Mouse (Mus musculus) stomach, postnatal 0 days (tissue): ENCODE data around the gene Elmo1. TPM values are rescaled to one million over a fixed set of nuclear protein-coding genes. Genes with fewer than 3 reads are reported as not detected.
A peak's percentile ranks its signal among the peaks of the same experiment; 100 is the strongest.

Experiments used
- ATAC-seq: fragments of 200-750 bp; cut with Nextera tagmentation; 2 replicates; pipeline ENCODE4 v1.8.0; 2017; ENCODE audit not compliant: low FRiP score, low TSS enrichment
- DNase-seq: peaks from one replicate; pipeline ENCODE4 v3.0.0-alpha.2; 2016; ENCODE audit warnings: low spot score
- H3K27ac ChIP-seq: fragments of 300-500 bp; sonication (generic); replicated peaks from 2 replicates; pipeline ENCODE4 v1.5.1; 2014; ENCODE audit warnings: mild to moderate bottlenecking, control low read depth
- H3K27me3 ChIP-seq: fragments of 300-500 bp; sonication (generic); 2 replicates; pipeline ENCODE4 v1.6.1; 2014; ENCODE audit warnings: low read length; ENCODE audit not compliant: control insufficient read depth, insufficient read depth
- H3K36me3 ChIP-seq: fragments of 300-500 bp; sonication (generic); 2 replicates; pipeline ENCODE4 v1.6.1; 2014; ENCODE audit warnings: low read length, mixed read lengths; ENCODE audit not compliant: control insufficient read depth, insufficient read depth
- H3K4me1 ChIP-seq: fragments of 300-500 bp; sonication (generic); replicated peaks from 2 replicates; pipeline ENCODE4 v1.6.1; 2014; ENCODE audit warnings: antibody characterized with exemption; ENCODE audit not compliant: control insufficient read depth, insufficient read depth
- H3K4me2 ChIP-seq: fragments of 300-500 bp; sonication (generic); replicated peaks from 2 replicates; pipeline ENCODE4 v1.6.1; 2014; ENCODE audit warnings: low read depth, mild to moderate bottlenecking, control low read depth, moderate library complexity
- H3K4me3 ChIP-seq: fragments of 300-500 bp; sonication (generic); 2 replicates; pipeline ENCODE4 v1.5.1; 2014; ENCODE audit warnings: low read depth, low read length, control low read depth
- H3K9ac ChIP-seq: fragments of 300-500 bp; sonication (generic); 2 replicates; pipeline ENCODE4 v1.6.1; 2014; ENCODE audit warnings: mild to moderate bottlenecking, low read length, control low read depth, mixed read lengths
- H3K9me3 ChIP-seq: fragments of 300-500 bp; sonication (generic); 2 replicates; pipeline ENCODE4 v1.6.1; 2016; ENCODE audit warnings: low read length; ENCODE audit not compliant: control insufficient read depth
- CTCF ChIP-seq: IDR thresholded peaks from 2 replicates; pipeline ENCODE4 v1.5.1; 2016; ENCODE audit warnings: antibody characterized with exemption, low read depth, mild to moderate bottlenecking, moderate library complexity
- EP300 ChIP-seq: optimal IDR thresholded peaks from 2 replicates; pipeline ENCODE3; 2016; ENCODE audit warnings: antibody characterized with exemption
- WGBS: fragments of 180-500 bp; shearing (Covaris S2); extraction: QIAGEN DNeasy Blood & Tissue Kit; methylation state at CpG from one replicate; pipeline ENCODE4 v1.1.7; 2014; 5-methylcytosine and 5-hydroxymethylcytosine counted together
- polyA plus RNA-seq: library from polyadenylated mRNA; unstranded; fragments of >200 nt; fragmentation: Nextera tagmentation; extraction: Ambion mirVana; gene quantifications from 2 replicates; pipeline ENCODE4 v1.2.1, GENCODE M21; 2015

Elmo1 gene
- polyA plus RNA-seq, 1 experiment from 2014 or later = 5.0 TPM

DNA sequence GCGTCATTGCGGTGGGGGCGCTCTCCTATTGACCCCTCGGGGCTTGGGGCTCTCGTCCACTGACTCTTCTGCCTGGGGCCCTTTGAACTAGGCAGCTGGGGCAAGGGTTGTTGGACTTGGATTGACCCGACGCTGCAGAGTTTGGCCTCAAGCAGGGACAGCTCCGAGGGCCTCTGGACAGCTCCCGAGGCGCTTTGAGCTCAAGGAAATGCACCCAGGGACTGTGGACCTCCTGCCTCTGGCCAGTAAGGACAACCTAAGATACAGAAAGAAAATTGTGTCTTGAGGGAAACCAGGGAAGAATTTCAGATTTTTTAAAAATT, 1.2 kb downstream of the Elmo1 start:
- peak; percentile 35; the same call in 1 of the 2 replicates for ATAC-seq
- no peaks in the 10 kb centered on the region for H3K9me3 ChIP-seq
- peak overlapping the region; percentile 81 for H3K9ac ChIP-seq
- no peak for DNase-seq
- no peaks in the 10 kb centered on the region for H3K27me3 ChIP-seq
- H3K36me3 ChIP-seq = no peaks in the 10 kb centered on the region
- H3K4me1 ChIP-seq = no peaks in the 10 kb centered on the region
- WGBS = 7% methylated on average over 10 of the region's 10 CpGs
- H3K4me3 ChIP-seq = peak overlapping the region; percentile 82
- TF ChIP-seq CTCF (peak; percentile 3; the same call in 1 of the 2 replicates), EP300 (no peak)
- H3K4me2 ChIP-seq = peak overlapping the region; percentile 96
- peak overlapping the region; percentile 86; the same call in 1 of the 2 replicates for H3K27ac ChIP-seq

DNA sequence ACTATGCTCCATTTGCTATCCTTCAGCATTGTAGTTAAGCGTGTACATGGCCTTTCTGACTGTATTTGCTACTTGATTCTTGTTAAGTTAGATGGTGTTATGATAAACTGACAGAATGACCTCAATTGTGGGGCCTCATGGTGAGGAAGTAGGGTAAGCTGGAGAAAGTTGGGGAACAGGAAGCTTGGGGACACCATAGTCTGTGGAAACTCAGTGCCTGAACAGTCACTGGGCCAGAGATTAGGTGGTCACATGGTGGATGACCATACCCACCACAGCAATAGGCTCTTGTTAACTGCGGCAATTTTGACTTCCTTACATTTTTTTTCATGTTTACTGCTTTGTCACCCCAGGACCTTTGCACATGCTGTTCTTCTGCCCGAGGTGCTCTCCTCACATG, 1.9 kb downstream of the Elmo1 start:
- ATAC-seq (no peak), DNase-seq (no peak)
- WGBS = 78% methylated on average over 3 of the region's 3 CpGs

DNA sequence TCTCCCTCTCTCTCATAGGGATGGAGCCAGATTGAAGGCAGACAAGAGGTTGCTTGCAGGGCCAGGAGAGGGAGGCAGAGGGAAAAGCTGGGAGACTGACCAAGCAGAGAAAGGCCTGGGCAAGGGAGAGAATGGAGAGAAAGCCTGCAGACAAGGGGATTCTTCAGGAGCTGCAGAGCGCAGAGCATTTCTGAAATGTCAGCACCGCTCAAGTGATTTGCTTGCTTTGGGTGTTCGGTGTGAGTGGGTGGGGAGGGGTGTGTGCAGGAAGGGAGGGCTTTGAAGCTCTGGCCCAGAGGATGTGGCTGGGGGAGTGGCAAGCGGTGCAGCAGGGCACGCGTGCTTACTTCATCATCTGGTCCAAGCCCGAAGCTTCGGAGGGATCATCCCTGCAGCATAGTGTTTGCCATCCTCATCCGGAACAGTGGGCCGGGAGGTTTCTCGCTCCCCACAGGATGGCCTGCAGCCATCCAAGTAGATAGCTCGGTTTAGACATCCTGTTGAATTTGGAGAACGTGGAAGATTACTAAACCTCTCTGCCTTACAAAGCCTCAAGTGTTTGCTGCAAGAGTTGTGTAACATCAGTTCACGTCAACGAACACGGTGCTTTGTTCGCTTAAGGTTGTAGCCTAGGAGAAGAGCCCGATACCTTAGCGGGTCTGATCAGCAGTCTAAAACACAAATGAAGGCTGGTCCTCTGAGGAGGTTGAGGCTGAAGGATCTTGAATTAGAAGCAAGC, 3.1 kb downstream of the Elmo1 start:
- no peak overlapping the region for H3K4me2 ChIP-seq
- H3K9ac ChIP-seq = no peak overlapping the region
- no peaks in the 10 kb centered on the region for H3K4me1 ChIP-seq
- TF ChIP-seq EP300 (no peak), CTCF (peak; percentile 67)
- H3K36me3 ChIP-seq = no peaks in the 10 kb centered on the region
- H3K27me3 ChIP-seq = no peaks in the 10 kb centered on the region
- DNase-seq (no peak), ATAC-seq (no peak)
- no peak overlapping the region for H3K27ac ChIP-seq
- H3K9me3 ChIP-seq = no peaks in the 10 kb centered on the region
- WGBS = 57% methylated on average over 19 of the region's 19 CpGs
- no peak overlapping the region for H3K4me3 ChIP-seq

More for the DNA sequence above, 1.9 kb downstream of the Elmo1 start:
- H3K9me3 ChIP-seq = no peaks in the 10 kb centered on the region
- TF ChIP-seq EP300 (no peak), CTCF (no peak)
- no peaks in the 10 kb centered on the region for H3K4me1 ChIP-seq
- H3K4me2 ChIP-seq = no peak overlapping the region
- no peaks in the 10 kb centered on the region for H3K36me3 ChIP-seq
- no peak overlapping the region for H3K4me3 ChIP-seq
- no peak overlapping the region for H3K27ac ChIP-seq
- H3K27me3 ChIP-seq = no peaks in the 10 kb centered on the region
- H3K9ac ChIP-seq = no peak overlapping the region

DNA sequence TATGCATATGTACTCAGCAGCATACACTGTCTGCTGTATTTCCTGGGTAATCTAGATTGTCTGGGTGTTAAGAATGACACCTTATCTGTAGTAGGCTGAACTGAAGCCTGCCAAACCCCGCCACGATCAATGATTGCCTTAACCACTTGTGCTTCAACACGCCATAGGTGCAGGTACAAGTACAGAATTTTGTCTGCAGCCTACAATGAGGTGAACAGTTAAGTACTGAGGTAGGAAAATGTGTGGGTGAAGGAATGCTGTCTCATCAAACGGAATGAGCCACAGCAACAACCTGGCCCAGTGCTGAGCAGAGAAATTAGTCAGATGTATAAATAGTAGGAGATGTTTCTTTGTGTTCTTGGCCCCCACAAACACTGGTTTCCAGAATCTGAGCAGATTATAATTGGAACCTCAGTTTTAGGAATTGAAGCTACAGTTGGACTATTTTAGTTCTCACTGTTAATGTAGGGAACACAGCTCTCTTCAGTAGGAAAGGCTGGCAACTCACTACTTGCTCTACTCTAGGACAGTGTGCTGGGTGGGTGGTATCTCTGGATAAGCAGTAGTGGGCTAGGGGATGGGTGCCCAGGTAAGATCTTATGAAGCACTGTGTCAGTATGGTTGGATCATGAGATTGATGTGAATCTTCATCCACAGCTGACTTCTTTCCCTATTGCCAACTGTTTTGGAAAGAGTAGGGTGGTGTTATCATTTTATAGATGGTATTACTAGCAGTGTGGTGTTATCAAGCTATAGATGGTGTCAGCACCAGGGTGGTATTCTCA, 4.7 kb downstream of the Elmo1 start:
- H3K9me3 ChIP-seq = no peaks in the 10 kb centered on the region
- no peak overlapping the region for H3K27ac ChIP-seq
- H3K4me3 ChIP-seq = no peak overlapping the region
- no peak overlapping the region for H3K9ac ChIP-seq
- no peaks in the 10 kb centered on the region for H3K36me3 ChIP-seq
- DNase-seq (no peak), ATAC-seq (no peak)
- H3K27me3 ChIP-seq = no peaks in the 10 kb centered on the region
- no peak for TF ChIP-seq EP300
- no peak for TF ChIP-seq CTCF
- 86% methylated on average over 4 of the region's 4 CpGs for WGBS
- H3K4me1 ChIP-seq = no peaks in the 10 kb centered on the region
- no peak overlapping the region for H3K4me2 ChIP-seq

DNA sequence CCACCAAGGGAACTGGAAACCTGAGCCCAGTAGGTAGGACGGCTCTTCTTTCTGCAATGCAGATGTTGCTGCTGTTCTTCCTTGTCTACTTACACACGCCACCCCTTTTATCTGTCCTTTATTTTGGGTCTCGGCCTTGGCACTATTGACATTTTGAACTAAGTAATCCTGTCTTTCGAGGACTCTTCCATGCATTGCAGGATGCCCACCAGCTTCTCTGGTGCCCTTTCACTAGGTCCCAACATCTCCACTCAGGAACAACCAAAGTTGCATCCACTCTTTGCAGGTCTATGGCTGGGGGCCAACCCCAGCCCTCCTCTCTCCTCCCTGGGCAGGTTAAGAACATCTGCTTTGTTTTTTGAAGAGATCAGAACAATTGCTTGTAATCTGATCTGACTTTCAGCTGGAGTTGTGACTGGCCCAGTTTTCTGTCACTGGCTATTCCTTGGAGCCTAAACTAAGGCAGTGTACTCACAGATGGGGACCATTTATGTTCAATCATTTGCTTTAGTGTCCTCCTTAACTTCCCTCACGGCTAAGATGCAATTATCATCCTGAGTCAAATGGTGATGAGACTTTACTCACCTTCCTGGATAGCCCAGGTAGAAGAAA, 6.7 kb downstream of the Elmo1 start:
- Histone ChIP-seq H3K4me2 (no peak overlapping the region), H3K4me1 (no peaks in the 10 kb centered on the region), H3K9ac (no peak overlapping the region), H3K36me3 (no peaks in the 10 kb centered on the region), H3K27ac (no peak overlapping the region), H3K27me3 (no peaks in the 10 kb centered on the region), H3K4me3 (no peak overlapping the region), H3K9me3 (no peaks in the 10 kb centered on the region)
- ATAC-seq (no peak), DNase-seq (no peak)
- 77% methylated on average over 5 of the region's 5 CpGs for WGBS
- TF ChIP-seq EP300 = no peak
- TF ChIP-seq CTCF = no peak
